Mouse (Mus musculus) lung, postnatal 10 days (tissue): ENCODE measurements around the gene Gm28171.
"Not testable (repeated sequence)": the region's sequence is repeated elsewhere in the genome, so short reads cannot be mapped to it uniquely, and the experiment has no call there.

ENCODE experiments used
- DNase-seq: peaks from one replicate; pipeline ENCODE4 v3.0.0; 2021

Gm28171 gene

GRCm38 (mm10) chrY:5793095-5793494 lies at the start of gene Gm28171:
Gene Gm28171, plus strand, starts transcription at chrY:5793395.
- not testable (repeated sequence) for DNase-seq
